Mouse (Mus musculus) liver, postnatal 0 days (tissue): ENCODE results near the gene Cpa3.

Experiments
- CTCF ChIP-seq: sonication (generic); IDR thresholded peaks from 2 replicates; pipeline ENCODE4 v1.5.1; 2016; ENCODE audit warnings: antibody characterized with exemption, low read depth
- EP300 ChIP-seq: IDR thresholded peaks from 2 replicates; pipeline ENCODE4 v1.6.1; 2016; ENCODE audit warnings: antibody characterized with exemption, low read depth, mild to moderate bottlenecking

- TF ChIP-seq CTCF (no peak), EP300 (no peak)
Observed at GRCm38 (mm10) chr3:20167487-20167886, 74.5 kb downstream of the Cpa3 start.
